Mouse (Mus musculus) heart, postnatal 4 days (tissue): ENCODE measurements around the gene Kctd4. TPM values are rescaled to one million over a fixed set of nuclear protein-coding genes. Genes with fewer than 3 reads are reported as not detected.

Source experiments
- DNase-seq: peaks from one replicate; pipeline ENCODE4 v3.0.0; 2021
- total RNA-seq, 2 experiments: library from RNA; stranded (reverse); gene quantifications; 2 replicates each; pipeline ENCODE4 v1.2.3; 2021

The Kctd4 gene
- total RNA-seq, 2 experiments from 2014 or later = not detected

DNA sequence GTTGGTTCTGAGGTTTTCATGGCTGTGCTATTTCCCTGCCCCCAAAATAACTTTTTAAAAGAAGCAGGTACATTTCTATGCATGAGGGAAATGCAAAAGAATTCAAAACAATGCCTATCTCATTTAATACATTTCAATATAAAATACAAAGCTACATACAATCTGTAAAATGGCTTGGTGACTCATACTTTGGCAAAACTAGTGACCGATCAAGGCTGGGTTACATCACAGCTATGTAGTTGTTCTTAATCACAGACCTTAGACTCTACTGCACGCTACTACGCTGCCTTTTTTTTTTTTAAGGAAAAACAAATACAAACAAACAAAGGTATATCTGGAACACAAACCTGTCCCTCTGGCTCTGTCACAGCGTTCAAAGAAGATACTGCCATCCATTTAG, 37.6 kb downstream of the Kctd4 start:
- DNase-seq = no peak

DNA sequence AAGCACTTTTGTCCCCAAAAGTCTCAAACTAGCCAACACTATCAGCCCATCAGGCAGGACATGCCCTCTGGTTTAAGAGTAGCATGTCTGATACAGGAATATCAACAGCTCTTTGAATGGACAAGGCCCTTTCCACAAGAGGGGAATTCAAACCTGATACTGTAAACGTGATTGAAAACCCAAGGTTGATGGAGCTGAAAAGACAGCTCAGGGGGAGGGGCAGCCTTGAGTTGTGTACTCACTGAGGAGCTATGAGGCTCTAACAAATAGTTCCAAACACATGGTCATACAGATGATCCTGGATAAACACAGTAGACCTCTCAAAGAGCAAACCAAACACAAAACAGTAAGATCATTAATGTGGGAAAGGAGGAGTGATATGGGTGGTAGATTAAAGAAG, 43.3 kb downstream of the Kctd4 start:
- no peak for DNase-seq

GRCm38 (mm10) chr14:76001781-76002180, 47.0 kb downstream of the Kctd4 start:
- no peak for DNase-seq

- no peak for DNase-seq
Measured at GRCm38 (mm10) chr14:76005011-76005410, 50.2 kb downstream of the Kctd4 start.

- DNase-seq = no peak
Measured at GRCm38 (mm10) chr14:76008174-76008573, 53.4 kb downstream of the Kctd4 start.

- DNase-seq = no peak
Measured at GRCm38 (mm10) chr14:76009185-76009584, 54.4 kb downstream of the Kctd4 start.

- peak; percentile 98 for DNase-seq
Measured at GRCm38 (mm10) chr14:76010102-76011061, 55.6 kb downstream of the Kctd4 start, which contains the start of gene Gtf2f2. Gtf2f2 (minus strand) TSS chr14:76010865.

- DNase-seq = no peak
Measured at GRCm38 (mm10) chr14:76011062-76011457, 56.3 kb downstream of the Kctd4 start.

DNA sequence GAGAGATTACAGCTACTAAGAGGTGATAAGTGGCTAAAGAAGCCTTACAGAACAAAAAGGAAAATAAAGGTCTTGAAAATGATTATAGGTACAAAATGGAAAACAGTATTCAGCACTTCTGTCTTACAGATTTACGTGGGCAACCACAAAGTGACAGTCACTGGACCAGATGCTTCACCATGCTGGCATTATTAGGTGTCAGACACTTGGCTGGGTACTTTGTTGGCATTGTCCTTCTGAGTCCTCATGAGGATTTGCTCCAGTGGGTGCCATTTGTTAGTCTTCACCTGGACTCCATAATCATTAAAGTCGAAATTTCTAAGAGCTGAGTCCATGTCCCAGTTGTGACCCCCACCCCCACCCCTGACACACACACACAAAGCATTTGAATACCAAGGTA, 59.5 kb downstream of the Kctd4 start:
- DNase-seq = no peak

Other genes starting within 250 kb of the Kctd4 start
- gene Cog3, start 200.5 kb upstream of the Kctd4 start, total RNA-seq = 10 to 100 TPM; 17.8 to 19.1 TPM
- gene Slc25a30, start 168.0 kb upstream of the Kctd4 start, total RNA-seq = 10 to 100 TPM; 17.5 to 20.3 TPM
- gene Tpt1, start 109.9 kb upstream of the Kctd4 start, total RNA-seq = 1,000 to 10,000 TPM; 3,223 to 3,331 TPM
- 10 to 100 TPM; 25.0 to 27.4 TPM for gene Gtf2f2, start 55.9 kb downstream of the Kctd4 start, total RNA-seq
- 10 to 100 TPM; 14.8 to 15.4 TPM for gene Gpalpp1, start 155.8 kb downstream of the Kctd4 start, total RNA-seq
- 1 to 10 TPM; 6.0 to 6.4 TPM for gene Nufip1, start 155.9 kb downstream of the Kctd4 start, total RNA-seq